Mouse (Mus musculus) embryo, embryonic 10 days (tissue): ENCODE data around the gene Tgoln1.

ENCODE experiments used
- DNase-seq: peaks from one replicate; pipeline ENCODE4 v3.0.0-alpha.2; 2015; ENCODE audit warnings: low spot score

Gene Tgoln1

GRCm38 (mm10) chr6:72616643-72617288 lies at the start of gene Tgoln1:
TSS of gene Tgoln1 (minus strand) at chr6:72617000.
- peak; percentile 96 for DNase-seq

- DNase-seq, result no peak
Measured at GRCm38 (mm10) chr6:72664290-72664689, 47.5 kb upstream of the Tgoln1 start.

- no peak for DNase-seq
Measured at GRCm38 (mm10) chr6:72663000-72663399, 46.2 kb upstream of the Tgoln1 start.

GRCm38 (mm10) chr6:72660391-72660720 lies 43.6 kb upstream of the Tgoln1 start:
- no peak for DNase-seq

GRCm38 (mm10) chr6:72659717-72660390 lies 43.1 kb upstream of the Tgoln1 start:
- DNase-seq, result no peak

GRCm38 (mm10) chr6:72658006-72658405 lies 41.2 kb upstream of the Tgoln1 start:
- peak; percentile 65 for DNase-seq

GRCm38 (mm10) chr6:72656053-72656442 lies 39.2 kb upstream of the Tgoln1 start:
- DNase-seq, result no peak

GRCm38 (mm10) chr6:72655309-72656052 lies 38.7 kb upstream of the Tgoln1 start:
- peak; percentile 85 for DNase-seq

GRCm38 (mm10) chr6:72654355-72654754 lies 37.6 kb upstream of the Tgoln1 start:
- DNase-seq, result no peak

GRCm38 (mm10) chr6:72653419-72653818 lies 36.6 kb upstream of the Tgoln1 start:
- DNase-seq, result no peak

GRCm38 (mm10) chr6:72650338-72650851 lies 33.6 kb upstream of the Tgoln1 start:
- DNase-seq, result no peak

GRCm38 (mm10) chr6:72648002-72648595 lies 31.3 kb upstream of the Tgoln1 start:
- peak; percentile 29 for DNase-seq

GRCm38 (mm10) chr6:72647383-72647820 lies 30.6 kb upstream of the Tgoln1 start:
- peak; percentile 85 for DNase-seq

- no peak for DNase-seq
Measured at GRCm38 (mm10) chr6:72645364-72645763, 28.6 kb upstream of the Tgoln1 start.

GRCm38 (mm10) chr6:72644576-72644975 lies 27.8 kb upstream of the Tgoln1 start:
- no peak for DNase-seq

GRCm38 (mm10) chr6:72641218-72641954 lies 24.6 kb upstream of the Tgoln1 start:
- DNase-seq, result peak; percentile 24

- DNase-seq, result no peak
Measured at GRCm38 (mm10) chr6:72636940-72637339, 20.1 kb upstream of the Tgoln1 start.

GRCm38 (mm10) chr6:72635760-72636431 lies 19.1 kb upstream of the Tgoln1 start:
- DNase-seq, result peak; percentile 70

- DNase-seq, result no peak
Measured at GRCm38 (mm10) chr6:72634311-72634710, 17.5 kb upstream of the Tgoln1 start.

- DNase-seq, result no peak
Measured at GRCm38 (mm10) chr6:72631700-72632099, 14.9 kb upstream of the Tgoln1 start.

- no peak for DNase-seq
Measured at GRCm38 (mm10) chr6:72630961-72631360, 14.2 kb upstream of the Tgoln1 start.
